Mouse (Mus musculus) gastrocnemius, adult 18-20 months (tissue): ENCODE measurements around the gene Vamp2. TPM values are rescaled to one million over a fixed set of nuclear protein-coding genes. Genes with fewer than 3 reads are reported as not detected.
A peak's percentile ranks its signal among the peaks of the same experiment; 100 is the strongest.

Experiments used
- DNase-seq: peaks from one replicate; pipeline ENCODE4 v3.0.0; 2021; ENCODE audit warnings: low spot score
- total RNA-seq, 2 experiments: library from RNA; stranded (reverse); gene quantifications; 2 replicates each; pipeline ENCODE4 v1.2.3; 2021

The Vamp2 gene
- total RNA-seq, 2 experiments from 2014 or later: 37.4 to 39.3 TPM

DNA sequence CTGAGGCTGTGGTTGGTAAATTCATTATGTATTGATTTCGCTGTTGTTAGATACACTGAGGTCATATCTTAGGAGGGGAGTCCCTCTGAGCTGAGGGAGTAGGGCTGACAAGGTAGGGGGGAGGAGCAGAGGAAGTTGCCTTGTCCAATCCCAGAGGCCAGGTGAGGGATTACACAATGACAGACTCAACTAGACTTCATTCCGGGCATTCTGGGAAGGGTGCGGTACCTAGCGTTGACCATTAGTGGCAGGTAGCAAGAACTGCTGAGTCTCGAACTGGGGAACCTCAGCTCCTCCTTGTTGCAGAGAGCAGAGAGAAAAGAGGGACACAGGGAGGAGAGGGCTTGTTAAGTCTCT lies 45.3 kb downstream of the Vamp2 start:
- no peak for DNase-seq

- DNase-seq: peak; percentile 26
These were observed 45.8 kb downstream of the Vamp2 start for GRCm38 (mm10) chr11:69133923-69134621.

GRCm38 (mm10) chr11:69134622-69134968 lies 46.3 kb downstream of the Vamp2 start:
- no peak for DNase-seq

- DNase-seq: no peak
These were observed 47.1 kb downstream of the Vamp2 start for GRCm38 (mm10) chr11:69135361-69135760.

Other genes starting within 250 kb of the Vamp2 start
- gene Ndel1, start 216.6 kb upstream of the Vamp2 start, total RNA-seq: 100 to 1,000 TPM in 1 of 2 experiments, 10 to 100 TPM in 1; 78.2 to 106 TPM
- not detected for gene Rnf222, start 199.9 kb upstream of the Vamp2 start, total RNA-seq
- 100 to 1,000 TPM; 639 to 682 TPM for gene Rpl26, start 186.9 kb upstream of the Vamp2 start, total RNA-seq
- not detected for gene Odf4, start 161.4 kb upstream of the Vamp2 start, total RNA-seq
- 1 to 10 TPM; 5.8 to 9.7 TPM for gene Arhgef15, start 131.0 kb upstream of the Vamp2 start, total RNA-seq
- 1 to 10 TPM; 4.8 to 5.2 TPM for gene Slc25a35, start 120.4 kb upstream of the Vamp2 start, total RNA-seq
- gene Rangrf, start 113.3 kb upstream of the Vamp2 start, total RNA-seq: 10 to 100 TPM; 59.5 to 62.4 TPM
- gene Pfas, start 80.0 kb upstream of the Vamp2 start, total RNA-seq: 1 to 10 TPM; 7.0 to 9.6 TPM
- 1 to 10 TPM; 9.4 to 9.5 TPM for gene Ctc1, start 72.6 kb upstream of the Vamp2 start, total RNA-seq
- gene Aurkb, start 42.8 kb upstream of the Vamp2 start, total RNA-seq: not detected
- 10 to 100 TPM; 20.0 to 23.5 TPM for gene Borcs6, start 28.8 kb upstream of the Vamp2 start, total RNA-seq
- 1 to 10 TPM; 3.5 to 3.7 TPM for gene Tmem107, start 17.7 kb upstream of the Vamp2 start, total RNA-seq
- gene Per1, start 6.7 kb downstream of the Vamp2 start, total RNA-seq: 10 to 100 TPM; 41.9 to 72.2 TPM
- not detected for gene Hes7, start 31.9 kb downstream of the Vamp2 start, total RNA-seq
- gene 9130213A22Rik, start 34.1 kb downstream of the Vamp2 start, total RNA-seq: not detected
- not detected for gene Aloxe3, start 37.4 kb downstream of the Vamp2 start, total RNA-seq
- not detected for gene Alox12b, start 68.5 kb downstream of the Vamp2 start, total RNA-seq
- not detected for gene Alox8, start 109.4 kb downstream of the Vamp2 start, total RNA-seq
- not detected for gene Gucy2e, start 148.5 kb downstream of the Vamp2 start, total RNA-seq
- gene Cntrob, start 235.3 kb downstream of the Vamp2 start, total RNA-seq: 1 to 10 TPM; 1.2 to 1.7 TPM
- 10 to 100 TPM; 43.4 to 44.8 TPM for gene Trappc1, start 235.5 kb downstream of the Vamp2 start, total RNA-seq
- gene Kcnab3, start 237.8 kb downstream of the Vamp2 start, total RNA-seq: under 1 TPM in 1 of 2 experiments, not detected in 1; 0.09 TPM